Mouse (Mus musculus) CD8-positive naive resting alpha-beta T cell, adult 2 months (primary cell): ENCODE measurements around the gene BC048403.
"Not testable (repeated sequence)": the region's sequence is repeated elsewhere in the genome, so short reads cannot be mapped to it uniquely, and the experiment has no call there.

Experiments used
- DNase-seq, 2 experiments: peaks; one replicate each; pipeline ENCODE4 v3.0.0; 2022; ENCODE audit warnings: low read depth in 2 of 2, low spot score in 2 of 2

BC048403 gene

DNA sequence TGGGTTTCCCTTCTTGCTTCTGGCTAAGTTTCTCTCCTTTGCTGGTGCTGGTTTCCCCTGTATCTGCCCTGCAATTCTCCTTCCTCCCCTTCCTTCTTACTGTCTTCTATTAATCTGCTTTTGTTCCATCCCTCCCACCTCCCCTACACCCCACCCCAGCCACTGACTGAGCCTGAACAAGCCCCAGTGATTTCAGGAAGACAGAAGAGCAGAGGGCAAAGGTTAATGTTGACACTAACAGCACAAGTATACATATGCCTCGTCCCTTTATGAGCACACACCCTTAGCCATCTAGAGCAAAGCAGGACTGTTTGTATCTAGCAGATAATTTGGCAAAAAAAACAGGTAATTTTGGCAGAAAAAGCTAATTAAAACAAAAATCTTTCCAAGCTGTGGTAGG lies 16.1 kb downstream of the BC048403 start:
- DNase-seq: no peak

DNA sequence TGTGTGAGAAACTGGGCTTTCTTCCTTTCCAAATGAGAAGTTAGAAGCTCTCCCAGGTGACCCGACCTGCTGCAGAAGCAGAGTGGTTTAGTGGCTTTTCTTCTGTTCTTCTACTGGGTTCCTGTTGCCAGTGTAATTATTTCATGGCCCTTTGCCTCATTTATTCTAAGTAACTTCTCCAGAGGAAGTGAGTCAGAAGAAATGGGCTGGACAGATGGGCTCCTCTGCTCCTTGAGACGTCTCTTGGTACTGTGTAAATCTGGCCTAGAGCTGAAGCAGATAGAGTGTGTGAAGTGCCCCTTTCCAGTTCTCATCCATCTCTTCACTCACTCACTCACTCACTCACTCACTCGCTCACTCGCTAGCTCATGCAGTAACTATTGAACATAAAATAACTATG lies 16.9 kb downstream of the BC048403 start:
- no peak for DNase-seq

DNA sequence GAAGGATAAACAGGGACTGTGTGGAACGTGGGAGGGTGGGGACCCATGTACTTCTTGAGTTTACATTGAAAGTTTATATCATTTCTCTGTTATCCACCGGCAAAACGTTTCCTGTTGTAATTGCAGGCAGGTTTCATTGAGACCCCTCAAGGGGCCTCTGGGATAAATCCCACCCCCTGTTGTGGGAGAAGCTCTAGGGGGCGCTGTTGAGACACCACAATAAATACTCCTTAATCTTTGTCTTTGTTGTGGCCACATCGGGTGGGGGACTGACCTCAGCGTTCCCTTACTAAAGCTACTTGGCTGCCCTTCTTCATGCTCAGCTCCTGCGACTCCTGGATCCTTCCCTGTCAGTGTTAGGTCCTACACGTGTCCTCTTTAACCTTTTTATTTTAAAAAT lies 19.4 kb downstream of the BC048403 start:
- no peak for DNase-seq

DNA sequence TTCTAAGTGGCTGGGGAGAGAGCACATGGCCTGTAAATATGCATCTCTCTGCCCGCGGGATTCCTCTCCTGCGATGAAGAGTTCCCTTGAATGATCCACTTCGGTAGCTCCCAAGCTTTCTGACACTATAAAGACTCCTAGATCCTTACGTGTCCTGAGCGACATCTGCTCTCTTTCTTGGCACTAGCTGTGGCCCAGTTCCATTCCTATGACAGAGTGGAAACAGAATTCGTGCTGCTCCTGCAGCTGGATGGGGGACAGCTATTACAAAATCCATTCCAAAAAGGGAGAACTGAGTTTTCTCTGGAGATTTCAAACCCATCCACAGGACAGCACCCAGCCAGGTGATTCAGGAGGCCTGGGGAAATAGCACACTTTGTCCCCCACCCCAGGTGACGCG lies 22.4 kb downstream of the BC048403 start:
- no peak for DNase-seq

DNA sequence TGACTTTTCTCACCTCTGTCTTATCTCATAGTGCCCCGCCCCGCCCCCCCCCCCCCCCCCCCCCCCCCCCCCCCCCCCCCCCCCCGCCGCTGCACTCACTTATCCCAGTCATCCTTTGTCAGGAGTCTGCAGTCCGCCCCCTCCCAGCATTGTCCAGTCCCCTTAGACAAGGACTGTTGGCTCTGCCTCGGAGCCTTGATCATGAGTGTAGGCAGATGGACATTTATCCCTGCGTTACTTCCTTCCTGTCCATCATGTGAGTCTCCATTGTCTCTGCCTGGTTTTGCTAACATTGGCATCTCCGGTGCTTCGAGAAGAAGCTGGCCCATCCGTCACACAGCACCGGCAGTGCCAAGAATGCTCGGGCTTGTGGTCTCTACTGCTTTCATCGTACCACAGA lies 23.5 kb downstream of the BC048403 start:
- DNase-seq: no peak

DNA sequence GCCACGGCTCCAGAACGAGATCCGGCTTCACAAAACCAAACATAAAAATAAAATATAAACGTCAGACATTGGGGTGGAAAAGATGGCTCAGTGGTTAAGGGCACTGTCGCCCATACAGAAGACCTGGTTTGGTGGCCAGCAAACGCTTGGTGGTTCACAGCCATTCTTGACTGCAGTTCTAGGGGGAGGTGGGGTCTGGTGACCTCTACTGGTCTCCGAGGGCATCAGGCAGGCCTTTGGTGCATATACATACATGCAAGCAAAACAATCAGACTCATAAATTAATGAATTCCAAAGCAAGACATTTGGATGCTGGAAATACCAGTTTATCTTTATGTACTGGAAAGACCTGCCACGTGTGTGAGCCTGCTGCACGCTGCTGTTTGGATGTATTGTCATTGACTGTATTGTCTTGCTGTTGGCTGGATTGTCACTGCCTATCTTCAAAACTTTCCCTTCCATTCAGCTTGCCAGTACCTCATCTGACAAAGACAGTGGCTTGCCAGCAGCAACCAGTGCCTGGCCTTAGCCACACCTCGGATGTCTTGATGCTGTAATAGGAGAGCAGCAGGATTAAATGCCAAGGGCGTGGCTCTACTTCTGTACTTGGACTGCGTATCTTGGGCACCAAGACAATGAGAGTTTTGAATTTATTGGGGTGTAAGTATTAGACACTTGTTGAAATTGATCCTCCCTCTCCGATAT lies 24.9 kb downstream of the BC048403 start:
- DNase-seq: no peak

DNA sequence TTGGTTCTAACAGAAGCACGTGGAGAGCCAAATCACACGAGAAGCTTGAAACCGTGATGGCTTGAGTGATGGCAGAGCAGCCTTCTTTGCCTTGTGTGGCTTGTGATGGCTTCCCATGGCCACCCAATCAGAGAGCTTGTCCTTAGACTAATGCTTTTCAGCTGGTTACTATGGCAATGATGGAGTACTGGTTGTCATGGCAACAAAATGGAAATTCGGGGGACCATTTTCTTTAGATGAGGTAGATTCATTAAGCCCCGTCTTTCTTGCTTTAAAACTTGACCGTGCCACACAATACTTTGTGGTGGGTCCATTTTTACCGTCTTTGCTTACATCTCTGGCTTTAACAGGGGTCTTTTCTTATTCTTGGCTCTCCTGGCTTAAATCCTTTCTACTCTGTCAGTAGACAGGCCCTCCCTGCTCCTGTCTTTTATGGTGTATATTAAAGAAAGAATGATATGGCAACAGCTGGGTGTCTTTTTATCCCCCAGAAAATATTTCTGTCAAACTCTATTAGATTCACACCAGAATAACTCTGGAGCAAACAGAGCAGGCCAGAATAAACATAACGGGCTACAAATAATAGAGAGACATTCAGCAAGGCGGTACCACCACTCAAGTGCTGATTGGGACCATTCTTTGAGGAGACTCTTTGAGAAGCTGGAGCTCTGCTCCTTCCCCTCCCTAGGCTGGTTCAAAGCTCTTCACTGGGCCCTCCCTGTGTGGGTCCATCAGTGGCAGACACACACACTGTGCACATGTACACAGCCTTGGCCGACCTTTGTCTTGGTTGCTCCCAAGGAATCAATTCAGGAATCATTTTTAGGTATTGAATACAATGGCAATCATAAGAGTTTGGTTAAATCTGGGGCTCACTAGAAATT lies 25.7 kb downstream of the BC048403 start:
- no peak for DNase-seq

DNA sequence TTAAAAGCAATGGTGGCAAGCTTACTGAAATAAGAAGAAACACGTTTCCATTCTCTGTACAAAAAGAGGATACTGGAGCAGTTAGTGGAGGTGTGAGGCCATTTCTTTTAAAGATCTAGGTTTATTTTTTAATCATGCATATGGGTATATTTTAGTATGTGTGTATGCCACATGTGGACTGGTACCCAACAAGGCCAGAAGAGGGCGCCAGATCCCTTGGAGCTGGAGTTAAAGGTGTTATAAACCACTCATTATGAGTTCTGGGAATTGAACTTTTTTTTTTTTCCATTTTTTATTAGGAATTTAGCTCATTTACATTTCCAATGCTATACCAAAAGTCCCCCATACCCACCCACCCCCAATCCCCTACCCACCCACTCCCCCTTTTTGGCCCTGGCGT lies 27.6 kb downstream of the BC048403 start:
- DNase-seq: not testable (repeated sequence)

DNA sequence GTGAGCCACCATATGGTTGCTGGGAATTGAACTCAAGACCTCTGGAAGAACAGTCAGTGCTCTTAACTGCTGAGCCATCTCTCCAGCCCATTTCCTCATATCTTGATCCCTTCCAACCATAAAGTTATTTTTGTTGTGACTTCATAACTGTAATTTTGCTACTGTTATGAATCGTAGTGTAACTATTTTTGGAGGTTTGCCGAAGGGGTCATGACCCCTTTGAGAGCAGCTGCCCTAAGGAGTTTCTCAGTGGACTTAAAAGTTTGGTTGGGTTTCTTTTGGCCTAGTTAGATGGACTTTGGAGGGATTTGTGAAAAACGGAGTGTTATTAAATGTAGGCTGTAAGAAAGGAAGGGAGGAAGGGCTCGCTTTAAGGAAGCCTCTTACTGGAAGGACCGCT lies 30.0 kb downstream of the BC048403 start:
- DNase-seq: no peak

DNA sequence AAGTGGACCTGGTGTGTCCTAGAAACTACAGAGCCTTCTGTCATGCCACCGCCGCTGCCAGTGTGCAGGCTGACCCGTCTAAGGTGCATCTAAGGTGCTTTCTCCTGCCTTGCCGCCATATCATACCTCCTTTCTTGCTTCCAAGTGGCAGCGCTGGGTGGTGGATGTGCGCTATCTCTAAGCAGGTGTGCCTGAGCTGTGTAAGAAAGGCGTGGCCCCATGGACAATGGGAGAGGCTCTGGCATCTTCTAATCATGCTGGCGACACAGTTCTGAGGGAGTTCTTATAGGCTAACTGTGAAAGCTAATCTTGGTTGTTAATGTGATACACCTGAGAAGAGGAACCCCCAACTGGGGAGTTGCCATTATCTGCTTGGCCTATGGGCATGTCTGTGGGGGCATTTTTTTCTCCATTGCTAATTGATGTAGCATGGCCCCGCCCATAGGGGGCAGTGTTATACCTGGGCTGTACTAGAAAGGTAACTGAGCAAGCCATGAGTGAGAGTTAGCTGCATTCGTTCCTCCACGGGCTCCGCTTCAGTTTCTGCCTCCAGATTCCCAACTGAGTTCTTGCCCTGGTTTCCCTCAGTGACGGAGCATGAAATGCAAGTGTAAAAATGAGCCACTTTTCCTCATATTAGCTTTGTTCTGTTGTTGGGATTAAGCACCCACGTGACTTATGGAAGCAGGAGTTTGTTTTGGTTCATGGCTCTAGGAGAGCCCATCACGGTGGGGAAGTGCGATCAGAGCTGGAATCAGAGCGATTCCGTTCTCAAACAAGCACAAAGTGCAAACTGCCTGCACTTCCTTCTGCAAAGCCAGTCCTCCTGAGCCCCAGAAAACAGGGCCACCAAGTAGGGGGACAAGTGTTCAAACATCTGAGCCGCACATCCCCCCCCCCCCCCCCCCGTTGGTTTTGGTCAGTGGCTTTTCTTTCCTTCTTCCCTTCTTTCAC lies 31.2 kb downstream of the BC048403 start:
- peak in 1 of 2 experiments; percentile 8 for DNase-seq

DNA sequence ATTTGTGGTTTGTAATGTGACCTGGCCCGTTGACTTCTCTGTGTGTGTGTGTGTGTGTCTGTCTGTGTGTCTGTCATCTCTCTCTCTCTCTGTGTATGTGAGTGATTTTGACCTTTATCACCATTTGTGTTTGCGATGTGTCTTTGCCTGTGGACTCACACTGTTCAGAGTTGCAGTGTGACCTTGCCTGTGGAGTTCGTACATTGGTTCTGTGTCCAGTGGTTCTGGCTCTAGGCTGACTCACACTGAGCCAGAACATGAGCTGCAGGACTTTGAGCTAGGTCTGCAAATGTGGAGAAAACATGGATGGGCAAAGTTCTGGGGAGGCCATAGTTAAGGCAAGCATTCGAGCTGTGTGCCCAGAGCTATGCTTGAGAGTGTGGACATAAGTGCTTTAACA lies 34.1 kb downstream of the BC048403 start:
- no peak for DNase-seq

DNA sequence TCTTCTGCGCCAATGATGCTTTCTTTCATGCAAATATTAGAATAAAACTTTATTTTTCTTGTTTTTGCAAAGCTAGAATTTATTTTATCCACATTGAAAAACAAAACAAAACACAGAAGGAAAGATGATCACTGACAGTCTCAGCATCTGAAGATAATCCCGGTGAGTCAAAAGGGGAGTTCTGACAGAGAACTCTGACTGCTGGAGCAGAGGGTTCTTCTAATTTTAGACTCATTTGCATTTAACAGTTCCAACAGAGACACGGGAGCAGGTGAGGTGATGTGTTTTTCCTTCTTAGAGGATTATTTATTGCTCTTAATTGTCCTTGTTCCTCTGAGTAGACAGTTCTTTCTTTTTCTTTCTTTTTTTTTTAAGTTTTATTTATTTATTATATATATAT lies 36.3 kb downstream of the BC048403 start:
- DNase-seq: no peak

DNA sequence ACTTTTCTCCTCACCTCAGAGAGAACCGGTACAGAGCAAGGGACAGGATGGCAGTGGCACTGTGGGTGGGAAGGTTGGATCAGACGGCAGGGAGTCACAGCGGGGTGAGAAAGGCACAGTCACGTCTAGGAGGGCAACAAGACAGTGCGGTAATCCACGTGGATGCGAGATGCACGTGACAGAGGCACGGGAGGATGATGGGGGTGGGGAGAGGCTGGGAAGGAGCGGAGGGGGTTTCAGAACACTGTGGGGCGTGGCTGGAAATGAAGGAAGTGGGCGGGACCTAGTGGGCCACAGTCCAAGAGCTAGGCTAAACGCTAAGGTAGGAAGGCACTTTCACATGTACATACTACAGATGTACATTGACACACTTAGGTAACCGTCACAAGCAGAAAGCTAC lies 41.4 kb downstream of the BC048403 start:
- DNase-seq: no peak

DNA sequence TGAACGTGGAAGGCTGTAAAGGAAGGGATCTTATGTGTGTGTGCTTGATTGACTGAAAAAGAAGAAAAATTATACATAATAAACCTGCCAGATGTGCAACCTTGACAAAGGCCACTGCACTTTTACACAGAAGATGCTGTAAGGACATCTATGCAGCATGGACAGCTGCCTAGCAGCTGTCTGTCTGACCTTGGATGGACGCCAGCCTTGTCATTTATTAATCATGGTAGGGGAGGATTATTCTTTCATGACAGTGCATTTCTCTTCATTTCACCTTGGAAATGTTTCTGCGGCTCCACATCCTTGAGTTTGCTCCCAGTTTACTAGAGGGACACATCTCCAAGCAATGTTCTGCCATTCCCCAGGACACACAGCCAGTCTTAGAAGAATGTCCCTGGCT lies 48.8 kb downstream of the BC048403 start:
- no peak for DNase-seq

DNA sequence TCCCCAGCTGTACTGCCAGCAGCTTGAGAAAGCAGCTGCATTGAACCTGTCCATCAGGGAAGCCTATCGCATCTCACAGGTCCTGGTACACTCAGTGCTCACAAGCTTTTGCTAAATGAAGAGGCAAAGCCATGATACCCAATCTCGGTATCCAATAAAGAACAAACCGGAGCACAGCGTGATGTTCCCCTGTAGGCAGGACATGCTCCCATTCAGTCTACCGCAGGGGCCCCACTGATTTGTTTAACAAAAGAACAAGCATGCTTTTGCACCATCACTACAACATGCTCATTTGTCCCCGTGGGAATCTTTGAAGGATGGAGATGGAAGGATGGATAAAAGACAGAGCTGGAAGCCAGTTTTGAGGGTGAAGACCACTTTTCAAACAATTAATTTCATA lies 50.3 kb downstream of the BC048403 start:
- DNase-seq: no peak

DNA sequence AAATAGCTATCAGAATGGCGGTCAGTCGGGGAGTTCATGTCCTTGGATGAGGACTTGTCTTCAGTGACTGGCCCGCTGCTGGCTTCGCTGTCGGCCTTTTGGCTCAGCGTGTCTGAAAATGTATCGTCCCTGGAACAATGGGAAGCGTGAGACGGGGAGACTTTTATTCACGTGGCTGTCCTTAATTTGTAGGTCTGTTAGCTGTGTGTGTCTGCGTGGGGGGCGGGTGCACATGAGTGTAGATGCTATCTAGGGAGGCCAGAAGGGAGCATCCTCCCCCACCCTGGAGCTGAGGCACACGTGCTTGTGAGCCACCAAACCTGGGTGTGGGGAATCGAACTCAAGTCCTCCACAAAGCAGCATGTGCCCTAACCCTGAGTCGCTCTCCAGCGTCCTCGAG lies 52.9 kb downstream of the BC048403 start:
- no peak for DNase-seq

DNA sequence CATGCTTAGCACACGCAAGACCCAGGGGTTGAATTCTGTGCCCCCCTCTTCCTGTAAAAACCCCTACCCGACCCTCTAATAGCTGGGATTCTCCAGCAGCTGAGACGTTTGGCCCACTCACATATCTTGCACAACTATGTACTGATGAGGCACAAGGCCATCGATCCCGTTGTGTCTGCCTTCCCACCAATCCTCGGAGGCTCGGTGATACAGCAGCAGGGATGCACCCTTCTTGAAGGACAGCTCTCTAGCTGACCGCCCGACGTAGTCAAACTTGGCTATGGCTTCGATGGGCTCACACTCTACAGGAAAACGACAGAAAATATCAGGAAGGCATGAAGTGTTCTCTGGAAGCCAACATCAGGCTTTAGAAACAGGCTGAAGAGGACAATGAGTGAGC lies 54.7 kb downstream of the BC048403 start:
- no peak for DNase-seq

DNA sequence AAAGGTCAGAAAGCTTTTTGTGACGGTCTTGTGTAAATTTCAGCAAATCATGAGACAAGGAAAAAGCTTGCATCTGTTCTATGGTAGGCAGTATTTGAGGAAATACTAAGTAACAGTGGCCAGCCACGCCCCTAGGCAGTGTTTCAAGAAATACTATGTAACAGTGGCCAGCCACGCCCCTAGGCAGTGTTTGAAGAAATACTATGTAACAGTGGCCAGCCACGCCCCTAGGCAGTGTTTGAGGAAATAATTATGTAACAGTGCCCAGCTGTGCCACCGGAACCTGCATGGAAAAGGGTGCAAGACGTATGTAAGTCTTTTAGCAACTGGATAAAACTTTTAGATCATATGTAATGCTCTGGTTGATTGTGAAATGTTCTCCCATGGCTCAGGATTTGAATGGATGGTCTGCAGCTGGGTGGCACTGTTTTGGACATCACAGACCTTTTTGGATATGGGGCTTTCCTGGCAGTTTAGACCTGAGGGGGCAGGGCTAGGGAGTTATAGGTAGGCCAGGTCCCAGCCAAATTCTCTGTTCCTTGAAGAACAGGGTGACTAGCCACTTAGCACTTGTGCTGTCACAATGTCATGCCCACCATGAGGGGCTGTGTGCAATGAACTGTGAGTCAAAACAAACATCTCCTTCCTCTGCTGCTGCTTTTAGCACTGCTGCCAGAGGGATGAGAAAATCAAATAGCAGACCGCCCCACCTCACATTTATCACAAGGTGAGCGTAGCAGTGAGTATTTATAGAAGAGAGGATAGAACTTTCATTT lies 56.5 kb downstream of the BC048403 start:
- DNase-seq: no peak

DNA sequence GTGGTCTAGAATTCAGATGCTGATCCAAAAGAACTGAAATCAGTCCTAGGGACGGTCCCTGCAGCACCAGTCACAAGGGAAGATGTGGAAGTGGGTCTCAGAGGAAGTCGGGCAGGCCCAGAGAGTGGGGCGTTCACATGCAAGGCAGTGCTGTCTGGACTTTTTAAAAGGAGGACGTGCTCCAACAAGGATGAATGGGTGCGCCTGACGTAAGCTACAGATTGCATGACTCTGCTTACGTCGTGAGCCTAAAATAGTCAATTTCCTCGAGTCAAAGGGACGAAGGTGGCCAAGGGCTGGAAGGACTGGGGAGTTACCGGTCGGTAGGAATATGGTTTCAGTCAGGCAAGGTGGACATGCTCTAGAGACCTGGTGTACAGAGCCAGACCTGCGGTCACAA lies 60.3 kb downstream of the BC048403 start:
- DNase-seq: no peak
